Mouse (Mus musculus) midbrain, embryonic 11.5 days (tissue): ENCODE results near the gene Ednra. TPM values are rescaled to one million over a fixed set of nuclear protein-coding genes. Genes with fewer than 3 reads are reported as not detected.
A peak's percentile ranks its signal among the peaks of the same experiment; 100 is the strongest.

Experiments used
- ATAC-seq: fragments of 200-750 bp; cut with Nextera tagmentation; 2 replicates; pipeline ENCODE4 v1.8.0; 2017; ENCODE audit warnings: moderate TSS enrichment, moderate library complexity; ENCODE audit not compliant: low FRiP score
- DNase-seq: peaks from one replicate; pipeline ENCODE4 v3.0.0; 2015; ENCODE audit warnings: low spot score; ENCODE audit errors: missing footprints
- H3K27ac ChIP-seq: fragments of 300-500 bp; sonication (generic); 2 replicates; pipeline ENCODE4 v1.5.1; 2014; ENCODE audit warnings: low read depth, low read length
- H3K27me3 ChIP-seq: fragments of 300-500 bp; sonication (generic); 2 replicates; pipeline ENCODE4 v1.6.1; 2014; ENCODE audit warnings: mild to moderate bottlenecking, low read length, moderate library complexity, mixed read lengths; ENCODE audit not compliant: control insufficient read depth, insufficient read depth
- H3K36me3 ChIP-seq: fragments of 300-500 bp; sonication (generic); 2 replicates; pipeline ENCODE4 v1.6.1; 2014; ENCODE audit warnings: mild to moderate bottlenecking, low read length, moderate library complexity, mixed read lengths; ENCODE audit not compliant: control insufficient read depth, insufficient read depth
- H3K4me1 ChIP-seq: fragments of 300-500 bp; sonication (generic); 2 replicates; pipeline ENCODE4 v1.6.1; 2014; ENCODE audit warnings: low read length; ENCODE audit not compliant: control insufficient read depth, insufficient read depth
- H3K4me2 ChIP-seq: fragments of 300-500 bp; sonication (generic); 2 replicates; pipeline ENCODE4 v1.6.1; 2014; ENCODE audit warnings: mild to moderate bottlenecking, moderate library complexity
- H3K4me3 ChIP-seq: fragments of 300-500 bp; sonication (generic); 2 replicates; pipeline ENCODE4 v1.5.1; 2014; ENCODE audit warnings: low read depth, low read length
- H3K9ac ChIP-seq: fragments of 300-500 bp; sonication (generic); 2 replicates; pipeline ENCODE4 v1.6.1; 2014; ENCODE audit warnings: low read length
- H3K9me3 ChIP-seq: fragments of 300-500 bp; sonication (generic); 2 replicates; pipeline ENCODE4 v1.6.1; 2016; ENCODE audit warnings: low read length; ENCODE audit not compliant: control insufficient read depth
- WGBS: fragments of 180-500 bp; shearing (Covaris S2); extraction: QIAGEN DNeasy Blood & Tissue Kit; methylation state at CpG from one replicate; pipeline ENCODE4 v1.1.7; 2014; 5-methylcytosine and 5-hydroxymethylcytosine counted together
- polyA plus RNA-seq: library from polyadenylated mRNA; unstranded; fragments of >200 nt; fragmentation: Nextera tagmentation; extraction: Ambion mirVana; gene quantifications from 2 replicates; pipeline ENCODE4 v1.2.1, GENCODE M21; 2014

The Ednra gene
- polyA plus RNA-seq, 1 experiment from 2014 or later = 13.4 TPM

GRCm38 (mm10) chr8:77753796-77754195, 29.5 kb upstream of the Ednra start:
- H3K4me1 ChIP-seq = no peaks in the 10 kb centered on the region
- H3K9ac ChIP-seq = no peak overlapping the region
- no peaks in the 10 kb centered on the region for H3K9me3 ChIP-seq
- 85% methylated on average over 5 of the region's 5 CpGs for WGBS
- H3K27ac ChIP-seq = no peak overlapping the region
- H3K4me2 ChIP-seq = no peak overlapping the region
- no peak for ATAC-seq
- H3K27me3 ChIP-seq = no peaks in the 10 kb centered on the region
- H3K4me3 ChIP-seq = no peak overlapping the region
- H3K36me3 ChIP-seq = no peaks in the 10 kb centered on the region
- DNase-seq = peak; percentile 37

GRCm38 (mm10) chr8:77752041-77752440, 27.8 kb upstream of the Ednra start:
- no peak overlapping the region for H3K9ac ChIP-seq
- no peak overlapping the region for H3K4me3 ChIP-seq
- H3K9me3 ChIP-seq = no peaks in the 10 kb centered on the region
- WGBS = 69% methylated on average over 3 of the region's 3 CpGs
- no peaks in the 10 kb centered on the region for H3K36me3 ChIP-seq
- H3K27ac ChIP-seq = no peak overlapping the region
- no peaks in the 10 kb centered on the region for H3K27me3 ChIP-seq
- H3K4me2 ChIP-seq = no peak overlapping the region
- ATAC-seq (no peak), DNase-seq (peak; percentile 10)
- H3K4me1 ChIP-seq = no peaks in the 10 kb centered on the region

GRCm38 (mm10) chr8:77750407-77750806, 26.1 kb upstream of the Ednra start:
- ATAC-seq = no peak
- WGBS = 89% methylated on average over 4 of the region's 4 CpGs
- no peaks in the 10 kb centered on the region for H3K4me1 ChIP-seq
- H3K36me3 ChIP-seq = no peaks in the 10 kb centered on the region
- H3K27me3 ChIP-seq = no peaks in the 10 kb centered on the region
- H3K4me3 ChIP-seq = no peak overlapping the region
- no peak overlapping the region for H3K9ac ChIP-seq
- peak; percentile 45 for DNase-seq
- H3K27ac ChIP-seq = no peak overlapping the region
- H3K4me2 ChIP-seq = no peak overlapping the region
- no peaks in the 10 kb centered on the region for H3K9me3 ChIP-seq

GRCm38 (mm10) chr8:77744476-77744875, 20.2 kb upstream of the Ednra start:
- Histone ChIP-seq H3K9ac (no peak overlapping the region), H3K4me3 (no peak overlapping the region), H3K9me3 (no peaks in the 10 kb centered on the region), H3K4me2 (no peak overlapping the region), H3K4me1 (no peaks in the 10 kb centered on the region), H3K27ac (no peak overlapping the region), H3K36me3 (no peaks in the 10 kb centered on the region), H3K27me3 (no peaks in the 10 kb centered on the region)
- 87% methylated on average over 3 of the region's 3 CpGs for WGBS
- peak; percentile 4 for DNase-seq
- ATAC-seq = no peak

- Histone ChIP-seq H3K4me1 (no peaks in the 10 kb centered on the region), H3K27ac (no peak overlapping the region), H3K4me2 (no peak overlapping the region), H3K4me3 (no peak overlapping the region), H3K9me3 (no peaks in the 10 kb centered on the region), H3K36me3 (no peaks in the 10 kb centered on the region), H3K9ac (no peak overlapping the region), H3K27me3 (no peaks in the 10 kb centered on the region)
- DNase-seq (peak; percentile 41), ATAC-seq (no peak)
- WGBS = 73% methylated on average over 3 of the region's 3 CpGs
Measured at GRCm38 (mm10) chr8:77742395-77742794, 18.1 kb upstream of the Ednra start.

- Histone ChIP-seq H3K4me3 (no peak overlapping the region), H3K9ac (no peak overlapping the region), H3K36me3 (no peaks in the 10 kb centered on the region), H3K9me3 (no peaks in the 10 kb centered on the region), H3K4me2 (no peak overlapping the region), H3K4me1 (no peaks in the 10 kb centered on the region), H3K27me3 (no peaks in the 10 kb centered on the region), H3K27ac (no peak overlapping the region)
- ATAC-seq = no peak
- peak; percentile 61 for DNase-seq
- WGBS = 92% methylated on average over 6 of the region's 6 CpGs
Measured at GRCm38 (mm10) chr8:77741050-77741777, 16.9 kb upstream of the Ednra start.

GRCm38 (mm10) chr8:77738419-77738818, 14.2 kb upstream of the Ednra start:
- no peak overlapping the region for H3K27ac ChIP-seq
- no peaks in the 10 kb centered on the region for H3K27me3 ChIP-seq
- ATAC-seq (no peak), DNase-seq (no peak)
- H3K36me3 ChIP-seq = no peaks in the 10 kb centered on the region
- no peak overlapping the region for H3K4me2 ChIP-seq
- H3K4me3 ChIP-seq = no peak overlapping the region
- no peaks in the 10 kb centered on the region for H3K9me3 ChIP-seq
- WGBS = 98% methylated on average over 6 of the region's 6 CpGs
- H3K4me1 ChIP-seq = no peaks in the 10 kb centered on the region
- no peak overlapping the region for H3K9ac ChIP-seq

GRCm38 (mm10) chr8:77737327-77737726, 13.1 kb upstream of the Ednra start:
- no peaks in the 10 kb centered on the region; the same call in 1 of the 2 replicates for H3K9me3 ChIP-seq
- H3K4me3 ChIP-seq = no peak overlapping the region
- no peak overlapping the region for H3K27ac ChIP-seq
- no peak overlapping the region for H3K9ac ChIP-seq
- H3K36me3 ChIP-seq = no peaks in the 10 kb centered on the region
- DNase-seq (no peak), ATAC-seq (no peak)
- no peaks in the 10 kb centered on the region for H3K27me3 ChIP-seq
- H3K4me1 ChIP-seq = no peaks in the 10 kb centered on the region
- no peak overlapping the region for H3K4me2 ChIP-seq
- 91% methylated on average over 9 of the region's 9 CpGs for WGBS

- Histone ChIP-seq H3K9me3 (no peaks in the 10 kb centered on the region; the same call in 1 of the 2 replicates), H3K4me1 (no peaks in the 10 kb centered on the region), H3K36me3 (no peaks in the 10 kb centered on the region), H3K9ac (no peak overlapping the region), H3K4me3 (no peak overlapping the region), H3K27ac (no peak overlapping the region), H3K4me2 (no peak overlapping the region), H3K27me3 (no peaks in the 10 kb centered on the region)
- ATAC-seq = no peak
- no peak for DNase-seq
- 77% methylated on average over 2 of the region's 2 CpGs for WGBS
Measured at GRCm38 (mm10) chr8:77733792-77734191, 9.5 kb upstream of the Ednra start.
